Mouse (Mus musculus) small intestine, adult 2 months (tissue): ENCODE results near the gene Hmgb2. TPM values are rescaled to one million over a fixed set of nuclear protein-coding genes. Genes with fewer than 3 reads are reported as not detected.

Experiments used
- H3K27ac ChIP-seq: fragments of 200-500 bp; 2 replicates; pipeline ENCODE4 v1.5.1; 2012; ENCODE audit warnings: low read depth, low read length, control low read depth, inconsistent platforms; ENCODE audit not compliant: insufficient read depth
- H3K27me3 ChIP-seq: fragments of 200-500 bp; 2 replicates; pipeline ENCODE4 v1.6.1; 2012; ENCODE audit warnings: mild to moderate bottlenecking, moderate library complexity, low read length, inconsistent platforms; ENCODE audit not compliant: control insufficient read depth, insufficient read depth
- H3K36me3 ChIP-seq: fragments of 200-500 bp; 2 replicates; pipeline ENCODE4 v1.6.1; 2012; ENCODE audit warnings: mild to moderate bottlenecking, low read length, control low read depth, inconsistent platforms; ENCODE audit not compliant: control insufficient read depth, insufficient read depth
- H3K4me1 ChIP-seq: fragments of 200-500 bp; 2 replicates; pipeline ENCODE4 v1.6.1; 2012; ENCODE audit warnings: low read length, inconsistent platforms, mixed read lengths; ENCODE audit not compliant: control insufficient read depth, insufficient read depth, insufficient read length
- H3K4me3 ChIP-seq: fragments of 200-500 bp; 2 replicates; pipeline ENCODE4 v1.5.1; 2012; ENCODE audit warnings: low read depth, mild to moderate bottlenecking, control low read depth, inconsistent platforms, low read length, moderate library complexity
- CTCF ChIP-seq: fragments of 200-500 bp; IDR thresholded peaks from 2 replicates; pipeline ENCODE4 v1.5.1; 2012; ENCODE audit warnings: low read depth, mild to moderate bottlenecking, control low read depth, inconsistent platforms, low read length, moderate library complexity, mixed read lengths; ENCODE audit not compliant: insufficient replicate concordance, insufficient read length; ENCODE audit errors: extremely low read depth
- POLR2A ChIP-seq: fragments of 200-500 bp; IDR thresholded peaks from 2 replicates; pipeline ENCODE4 v1.6.1; 2012; ENCODE audit warnings: low read depth, mild to moderate bottlenecking, control low read depth, inconsistent platforms, low read length, moderate library complexity
- WGBS: fragments of 180-500 bp; shearing (Covaris S2); methylation state at CpG from one replicate; pipeline ENCODE4 v1.1.7; 2018; 5-methylcytosine and 5-hydroxymethylcytosine counted together
- polyA plus RNA-seq: library from polyadenylated mRNA; depleted of rRNA; stranded (reverse); fragments of >200 nt; gene quantifications from 2 replicates; pipeline ENCODE4 v1.2.3, GENCODE M21; 2012; rRNA removed

Hmgb2 gene
- 3.7 and 7.9 TPM in 2 replicates for polyA plus RNA-seq

DNA sequence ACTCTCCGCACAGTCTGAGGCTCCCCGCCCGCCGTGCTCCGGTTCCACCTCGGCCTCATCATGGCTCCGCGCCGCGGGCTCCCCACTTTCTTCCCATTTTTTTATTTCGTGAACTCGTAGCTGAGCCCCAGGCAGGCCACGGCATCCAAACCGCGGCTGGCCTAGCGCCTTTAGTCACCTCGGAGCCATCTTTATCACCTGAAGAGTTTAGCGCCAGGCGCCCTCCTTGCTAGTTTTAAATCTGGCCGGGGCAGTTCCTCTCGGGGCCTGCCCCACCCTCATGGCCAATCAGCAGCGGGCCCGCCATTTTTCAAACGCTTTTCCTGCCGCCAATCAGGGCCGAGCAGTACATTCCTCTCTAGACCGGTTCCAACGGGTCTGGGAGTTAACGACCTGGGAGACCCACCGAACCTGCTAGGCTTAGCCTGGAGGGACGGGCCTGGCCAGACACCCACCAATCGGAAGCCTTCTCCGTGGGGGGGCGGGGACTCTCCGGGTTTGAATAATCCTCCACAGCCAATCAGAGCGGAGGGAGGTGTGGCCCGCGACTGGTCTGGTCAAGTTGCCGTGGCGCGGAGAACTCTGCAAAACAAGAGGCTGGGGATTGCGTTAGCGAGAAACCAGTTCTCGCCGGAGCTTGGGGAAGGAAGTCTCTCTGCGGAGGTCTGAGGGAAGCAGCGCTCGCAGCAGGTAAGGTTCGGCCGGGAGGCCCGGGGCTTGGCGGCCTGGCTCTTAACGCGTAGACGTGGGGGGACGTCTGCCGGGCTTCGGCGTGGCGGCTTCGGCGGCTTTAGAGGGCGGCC, at the start of gene Hmgb2:
Gene Hmgb2 (plus strand): TSS at position 592 of the 803 bp plus-strand sequence.
- Histone ChIP-seq H3K36me3 (peaks cover 14% of the 10 kb centered on the region), H3K27me3 (no peaks in the 10 kb centered on the region), H3K4me3 (peak within 1 kb of the TSS; percentile 96), H3K4me1 (no peaks in the 10 kb centered on the region), H3K27ac (peak within 1 kb of the TSS; percentile 99)
- TF ChIP-seq POLR2A (peak; percentile 97), CTCF (no peak)
- WGBS = under 1% methylated on average over 63 of the region's 63 CpGs

DNA sequence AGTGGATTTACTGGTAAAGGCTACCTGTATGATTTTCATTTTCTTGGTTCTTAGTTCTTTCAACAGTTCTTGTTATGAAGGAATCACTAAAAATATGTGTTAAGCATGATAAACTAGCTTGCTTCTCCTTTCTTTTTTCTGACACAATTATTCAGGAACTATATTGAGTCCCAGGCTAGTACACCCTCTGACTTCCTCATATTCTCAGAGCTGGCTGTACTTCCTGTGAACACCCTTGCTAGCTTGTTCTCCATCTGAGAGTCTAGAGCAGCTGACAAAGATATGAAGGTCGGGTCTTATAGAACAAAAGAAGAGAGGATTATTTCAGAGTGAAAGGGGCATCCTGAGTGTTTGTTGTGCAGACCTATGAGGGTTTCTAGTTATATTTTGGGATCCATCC, 48.9 kb upstream of the Hmgb2 start:
- 39% methylated on average over 1 of the region's 1 CpGs for WGBS

DNA sequence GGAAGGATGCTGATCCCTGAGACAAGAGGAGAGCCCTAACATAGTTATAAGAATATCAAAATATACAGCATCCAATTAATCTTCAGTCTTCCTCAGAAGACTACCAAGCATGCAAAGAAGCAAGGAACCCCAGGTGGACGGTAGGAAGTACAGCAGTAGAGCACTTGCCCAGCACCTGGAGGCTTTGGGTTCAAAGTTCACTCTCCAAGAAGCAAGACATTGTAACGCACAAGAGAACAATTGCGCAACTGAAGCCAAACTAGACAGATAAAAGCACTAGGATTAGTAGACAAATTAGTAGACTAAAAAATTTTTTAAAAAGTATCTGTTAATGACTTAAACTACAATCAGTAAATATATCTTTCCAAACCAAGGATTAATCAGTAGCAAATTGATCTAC, 48.0 kb upstream of the Hmgb2 start:
- WGBS = 39% methylated on average over 3 of the region's 3 CpGs
- no peaks in the 10 kb centered on the region for H3K27me3 ChIP-seq

More for the DNA sequence above, 48.9 kb upstream of the Hmgb2 start:
- TF ChIP-seq POLR2A (no peak), CTCF (no peak)
- H3K4me3 ChIP-seq = no peak overlapping the region
- no peaks in the 10 kb centered on the region for H3K27me3 ChIP-seq
- H3K4me1 ChIP-seq = no peaks in the 10 kb centered on the region
- no peak overlapping the region for H3K27ac ChIP-seq
- H3K36me3 ChIP-seq = no peaks in the 10 kb centered on the region

DNA sequence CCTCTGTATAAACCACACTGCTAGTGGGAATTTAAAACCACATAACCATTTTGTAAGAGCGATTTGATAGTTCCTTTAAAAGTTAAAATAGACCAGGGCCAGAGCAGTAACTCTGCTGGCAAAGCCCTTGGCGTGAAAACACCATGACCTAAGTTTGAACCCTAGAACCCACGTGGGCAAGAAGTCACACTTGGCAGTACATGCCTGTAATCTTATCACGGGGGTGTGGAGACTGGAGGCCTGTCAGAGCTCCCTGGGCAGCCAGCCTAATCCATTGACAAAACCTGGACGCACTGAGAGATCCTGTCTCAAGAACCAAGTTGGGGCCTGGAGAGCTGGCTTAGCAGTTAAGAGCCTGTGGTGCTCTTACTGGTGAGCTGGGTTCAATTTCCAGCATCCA, 43.1 kb upstream of the Hmgb2 start:
- H3K27me3 ChIP-seq = no peaks in the 10 kb centered on the region
- H3K36me3 ChIP-seq = no peaks in the 10 kb centered on the region
- TF ChIP-seq CTCF (no peak), POLR2A (no peak)
- WGBS = 13% methylated on average over 5 of the region's 5 CpGs
- H3K4me3 ChIP-seq = no peak overlapping the region
- H3K4me1 ChIP-seq = peaks cover 1% of the 10 kb centered on the region; the same call in 1 of the 2 replicates
- H3K27ac ChIP-seq = no peak overlapping the region

More for the DNA sequence above, 48.0 kb upstream of the Hmgb2 start:
- Histone ChIP-seq H3K4me1 (no peaks in the 10 kb centered on the region; the same call in 1 of the 2 replicates), H3K27ac (no peak overlapping the region), H3K36me3 (no peaks in the 10 kb centered on the region), H3K4me3 (no peak overlapping the region)
- TF ChIP-seq CTCF = no peak
- no peak for TF ChIP-seq POLR2A

DNA sequence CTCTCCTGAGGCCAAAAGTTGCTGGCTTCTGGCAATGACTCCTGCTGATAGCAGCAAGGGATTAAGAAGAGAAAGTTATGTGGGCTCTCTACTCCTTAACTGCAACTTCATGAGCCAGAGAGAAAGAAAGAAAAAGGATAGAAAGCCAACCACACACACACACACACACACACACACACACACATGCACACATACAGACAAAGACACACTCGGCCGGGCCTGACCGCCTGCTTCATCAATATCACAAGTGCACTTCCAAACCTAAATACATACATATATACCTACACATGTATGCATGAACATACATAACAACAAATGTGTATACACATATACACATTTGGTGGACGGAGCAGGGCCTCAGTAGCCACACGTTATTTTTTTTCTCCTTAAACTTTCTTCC, 40.8 kb upstream of the Hmgb2 start:
- Histone ChIP-seq H3K4me1 (peaks cover 2% of the 10 kb centered on the region; the same call in 1 of the 2 replicates), H3K27me3 (no peaks in the 10 kb centered on the region), H3K4me3 (no peak overlapping the region), H3K36me3 (no peaks in the 10 kb centered on the region), H3K27ac (no peak overlapping the region)
- TF ChIP-seq POLR2A (no peak), CTCF (no peak)
- WGBS = 90% methylated on average over 5 of the region's 5 CpGs

GRCm38 (mm10) chr8:57473751-57474150, 38.0 kb upstream of the Hmgb2 start:
- H3K27me3 ChIP-seq = no peaks in the 10 kb centered on the region
- H3K36me3 ChIP-seq = no peaks in the 10 kb centered on the region
- peaks cover 2% of the 10 kb centered on the region; the same call in 1 of the 2 replicates for H3K4me1 ChIP-seq
- H3K27ac ChIP-seq = no peak overlapping the region
- H3K4me3 ChIP-seq = no peak overlapping the region
- TF ChIP-seq CTCF (no peak), POLR2A (no peak)
- 30% methylated on average over 6 of the region's 6 CpGs for WGBS

DNA sequence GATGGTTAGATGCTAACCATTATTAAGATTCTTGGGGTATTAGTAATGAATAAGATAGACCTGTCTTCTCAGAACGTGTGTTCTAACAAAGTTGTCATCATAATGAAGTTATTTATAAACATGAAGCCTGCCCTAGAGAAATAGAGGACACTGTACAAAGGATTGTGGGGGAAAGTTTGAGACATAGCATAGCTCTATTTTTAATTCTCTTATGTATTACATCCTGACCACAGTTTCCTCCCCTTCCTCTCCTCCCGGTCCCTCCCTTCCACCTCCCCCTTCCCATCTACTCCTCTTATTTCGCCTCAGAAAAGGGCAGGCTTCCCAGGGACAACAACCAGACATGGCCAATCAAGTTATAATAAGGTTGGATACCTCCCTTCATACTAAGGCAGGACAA, 33.3 kb upstream of the Hmgb2 start:
- WGBS = 69% methylated on average over 3 of the region's 3 CpGs
- peaks cover 8% of the 10 kb centered on the region for H3K36me3 ChIP-seq

More for the DNA sequence above, 33.3 kb upstream of the Hmgb2 start:
- TF ChIP-seq POLR2A (no peak), CTCF (no peak)
- Histone ChIP-seq H3K4me3 (no peak overlapping the region), H3K4me1 (peaks cover 2% of the 10 kb centered on the region; the same call in 1 of the 2 replicates), H3K27me3 (no peaks in the 10 kb centered on the region), H3K27ac (no peak overlapping the region)
